Mouse (Mus musculus) cerebellum, adult 2 months (tissue): ENCODE measurements at regions not wholly inside any gene's neighbourhood (a gene's known extent, or its start where the extent isn't known, plus 50 kb on each side); places are given as distances from the start of the nearest gene placed in this dataset.

Experiments
- DNase-seq, 2 experiments: peaks; one replicate each; pipeline ENCODE4 v3.0.0; 2021
- H3K27ac ChIP-seq: fragments of 200-500 bp; 2 replicates; pipeline ENCODE4 v1.5.1; 2012; ENCODE audit warnings: low read length, control low read depth, inconsistent platforms; ENCODE audit not compliant: insufficient read depth
- H3K27me3 ChIP-seq: fragments of 200-500 bp; 2 replicates; pipeline ENCODE4 v1.6.1; 2012; ENCODE audit warnings: inconsistent platforms, mild to moderate bottlenecking, low read length, moderate library complexity; ENCODE audit not compliant: control insufficient read depth, insufficient read depth
- H3K4me1 ChIP-seq: fragments of 200-500 bp; 2 replicates; pipeline ENCODE4 v1.6.1; 2011; ENCODE audit warnings: low read length; ENCODE audit not compliant: control insufficient read depth, insufficient read depth
- H3K4me3 ChIP-seq: fragments of 200-500 bp; replicated peaks from 2 replicates; pipeline ENCODE3; 2011; ENCODE audit warnings: mild to moderate bottlenecking, low read depth, low read length, control low read depth; ENCODE audit not compliant: insufficient read depth
- CTCF ChIP-seq: fragments of 200-500 bp; IDR thresholded peaks from 2 replicates; pipeline ENCODE4 v1.5.1; 2011; ENCODE audit warnings: low read depth, mild to moderate bottlenecking, control low read depth, low read length, moderate library complexity, borderline replicate concordance; ENCODE audit not compliant: insufficient read depth
- POLR2A ChIP-seq: fragments of 200-500 bp; IDR thresholded peaks from 2 replicates; pipeline ENCODE4 v1.6.1; 2011; ENCODE audit warnings: low read length, control low read depth, borderline replicate concordance; ENCODE audit not compliant: insufficient read depth
- WGBS: fragments of 180-500 bp; shearing (Covaris S2); methylation state at CpG from one replicate; pipeline ENCODE4 v1.1.7; 2018; 5-methylcytosine and 5-hydroxymethylcytosine counted together

GRCm38 (mm10) chr1:39047316-39047715, 61.9 kb downstream of the Pdcl3 start:
- TF ChIP-seq POLR2A: no peak
- no peak for DNase-seq
- Histone ChIP-seq H3K27me3 (no peaks in the 10 kb centered on the region), H3K27ac (no peak overlapping the region), H3K4me3 (no peak overlapping the region), H3K4me1 (no peaks in the 10 kb centered on the region)
- WGBS: 97% methylated on average over 6 of the region's 6 CpGs

GRCm38 (mm10) chr1:39057304-39057703, 71.9 kb downstream of the Pdcl3 start:
- Histone ChIP-seq H3K27ac (no peak overlapping the region), H3K4me3 (no peak overlapping the region), H3K4me1 (no peaks in the 10 kb centered on the region), H3K27me3 (no peaks in the 10 kb centered on the region)
- TF ChIP-seq POLR2A: no peak
- no peak for TF ChIP-seq CTCF
- no peak for DNase-seq
- WGBS: 79% methylated on average over 6 of the region's 6 CpGs

- no peak for TF ChIP-seq POLR2A
- no peak for TF ChIP-seq CTCF
- WGBS: 94% methylated on average over 6 of the region's 6 CpGs
These were observed 77.1 kb downstream of the Pdcl3 start for GRCm38 (mm10) chr1:39062509-39062908.

GRCm38 (mm10) chr1:39063666-39064385, 78.4 kb downstream of the Pdcl3 start:
- Histone ChIP-seq H3K4me1 (no peaks in the 10 kb centered on the region), H3K27ac (no peak overlapping the region), H3K4me3 (no peak overlapping the region), H3K27me3 (no peaks in the 10 kb centered on the region)
- TF ChIP-seq POLR2A: no peak
- no peak for TF ChIP-seq CTCF
- WGBS: 73% methylated on average over 13 of the region's 13 CpGs
- no peak for DNase-seq

More at GRCm38 (mm10) chr1:39062509-39062908, 77.1 kb downstream of the Pdcl3 start:
- Histone ChIP-seq H3K27me3 (no peaks in the 10 kb centered on the region), H3K4me3 (no peak overlapping the region), H3K27ac (no peak overlapping the region), H3K4me1 (no peaks in the 10 kb centered on the region)
- no peak for DNase-seq

GRCm38 (mm10) chr1:39064781-39065180, 79.4 kb downstream of the Pdcl3 start:
- 85% methylated on average over 3 of the region's 3 CpGs for WGBS
- DNase-seq: no peak
- H3K27me3 ChIP-seq: no peaks in the 10 kb centered on the region
- H3K27ac ChIP-seq: no peak overlapping the region
- no peak for TF ChIP-seq POLR2A
- H3K4me1 ChIP-seq: no peaks in the 10 kb centered on the region
- H3K4me3 ChIP-seq: no peak overlapping the region

- WGBS: 60% methylated on average over 3 of the region's 3 CpGs
- Histone ChIP-seq H3K4me3 (no peak overlapping the region), H3K27ac (no peak overlapping the region), H3K27me3 (no peaks in the 10 kb centered on the region), H3K4me1 (no peaks in the 10 kb centered on the region)
- no peak for DNase-seq
- TF ChIP-seq POLR2A (no peak), CTCF (no peak)
These were observed 82.5 kb downstream of the Pdcl3 start for GRCm38 (mm10) chr1:39067901-39068300.

GRCm38 (mm10) chr1:39069086-39069655, 83.8 kb downstream of the Pdcl3 start:
- Histone ChIP-seq H3K4me1 (no peaks in the 10 kb centered on the region), H3K27me3 (no peaks in the 10 kb centered on the region), H3K27ac (no peak overlapping the region), H3K4me3 (no peak overlapping the region)
- DNase-seq: no peak
- no peak for TF ChIP-seq POLR2A
- no peak for TF ChIP-seq CTCF
- 82% methylated on average over 11 of the region's 11 CpGs for WGBS

GRCm38 (mm10) chr1:39069676-39070075, 84.3 kb downstream of the Pdcl3 start:
- H3K27me3 ChIP-seq: no peaks in the 10 kb centered on the region
- H3K4me3 ChIP-seq: no peak overlapping the region
- no peak overlapping the region for H3K27ac ChIP-seq
- WGBS: 58% methylated on average over 7 of the region's 7 CpGs
- TF ChIP-seq POLR2A (no peak), CTCF (no peak)
- DNase-seq: no peak
- H3K4me1 ChIP-seq: no peaks in the 10 kb centered on the region
